Mouse (Mus musculus): ENCODE data around the gene Dnaja2.

The Dnaja2 gene

DNA sequence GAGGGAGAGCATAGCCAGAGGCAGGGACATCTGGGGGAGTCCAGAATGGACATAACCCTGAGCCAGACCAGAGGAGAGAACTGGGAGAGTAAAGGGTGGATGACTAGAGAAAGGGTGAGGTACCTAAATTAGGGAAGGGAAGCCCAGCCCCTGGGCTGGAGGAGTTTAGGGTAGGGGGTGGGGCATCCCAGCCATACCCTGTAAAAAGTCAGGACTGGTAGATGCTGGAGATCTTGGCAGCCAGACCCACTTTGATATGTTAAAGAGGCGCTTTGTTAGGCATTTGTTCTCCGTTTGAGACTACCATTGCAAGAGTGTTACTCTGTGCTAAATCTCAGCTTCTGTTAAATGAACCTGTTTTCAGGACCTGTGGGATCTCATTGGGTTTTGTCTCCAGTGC is 56.6 kb downstream of the Dnaja2 start:
- DNase-seq, result no peak

DNA sequence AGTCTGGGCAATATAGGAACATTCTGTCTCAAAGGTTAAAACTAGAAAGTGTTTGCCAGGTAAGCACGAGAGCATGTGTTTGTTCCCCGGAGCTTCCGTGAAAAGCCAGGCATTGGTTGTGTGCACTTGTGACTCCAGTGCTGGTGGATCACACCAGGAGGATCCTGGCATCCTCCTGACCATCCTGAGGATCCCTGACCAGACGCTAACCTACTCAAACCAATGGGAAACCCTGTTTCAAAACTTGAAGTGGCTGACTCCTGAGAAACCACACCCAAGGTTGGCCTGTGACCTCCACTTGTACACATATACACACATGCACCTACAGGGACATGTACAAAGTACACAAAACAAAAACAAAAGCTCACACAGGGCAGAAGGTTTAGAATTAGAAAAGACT is 58.4 kb downstream of the Dnaja2 start:
- DNase-seq, result no peak

DNA sequence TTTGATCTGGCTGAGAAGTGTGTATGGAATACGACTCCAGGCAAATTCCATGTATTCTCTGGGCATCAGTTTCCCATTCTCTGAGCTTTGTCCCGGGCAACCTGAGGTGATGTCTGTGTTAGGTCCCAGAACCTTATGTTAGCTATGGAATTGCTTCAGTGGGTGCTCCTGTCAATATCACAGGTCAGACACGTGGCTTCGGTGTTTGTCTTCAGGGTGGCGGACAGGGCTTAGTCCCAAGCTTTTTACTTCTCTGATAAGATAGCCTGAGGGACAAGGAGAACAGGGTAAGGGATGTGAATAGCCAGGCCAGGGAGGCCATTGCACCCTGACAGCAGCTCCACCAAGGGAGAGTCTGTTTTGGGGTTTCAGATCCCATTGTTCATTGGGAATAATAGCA is 59.0 kb downstream of the Dnaja2 start:
- DNase-seq, result no peak

GRCm38 (mm10) chr8:85492940-85493931 is 61.9 kb downstream of the Dnaja2 start:
- peak in 1 of 2 experiments; percentile 57 for DNase-seq

- DNase-seq, result peak; percentile 94 to 97
Observed at GRCm38 (mm10) chr8:85492125-85492875, 62.8 kb downstream of the Dnaja2 start, which contains the start of gene Gpt2. Gene Gpt2, plus strand, starts transcription at chr8:85492576.

DNA sequence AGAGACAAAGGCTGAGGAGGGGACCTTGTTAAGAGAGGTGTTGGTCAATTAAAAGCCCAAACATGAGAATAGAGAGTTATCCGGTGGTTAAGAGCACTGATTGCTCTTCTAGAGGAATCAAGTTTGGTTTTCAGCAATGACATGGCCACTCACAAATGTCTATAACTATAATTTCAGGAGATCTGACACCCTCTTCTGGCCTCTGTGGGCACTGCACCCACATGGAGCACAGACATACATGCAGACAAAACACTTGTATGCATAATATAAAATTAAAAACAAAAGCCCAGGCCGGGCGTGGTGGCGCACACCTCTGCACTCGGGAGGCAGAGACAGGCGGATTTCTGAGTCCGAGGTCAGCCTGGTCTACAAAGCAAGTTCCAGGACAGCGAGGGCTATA is 65.6 kb downstream of the Dnaja2 start:
- DNase-seq, result no peak

DNA sequence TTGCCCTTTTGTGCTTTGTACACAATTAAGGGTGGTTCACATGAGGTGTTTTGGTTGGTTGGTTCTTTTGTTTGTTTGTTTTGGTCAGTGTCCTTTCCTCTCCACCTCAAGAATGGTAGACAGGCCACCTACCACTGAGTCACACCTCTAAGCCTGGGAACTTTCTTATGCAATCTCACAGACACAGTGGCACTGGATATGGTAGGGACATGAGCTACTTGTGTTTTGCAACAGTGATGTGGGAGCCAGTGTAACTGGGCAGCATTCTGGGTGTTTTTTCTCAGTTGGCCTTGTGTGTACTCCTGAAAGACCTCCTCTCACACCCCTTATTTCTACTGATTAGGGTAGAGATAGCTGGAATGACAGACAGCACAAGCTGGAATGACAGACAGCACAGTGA is 66.5 kb downstream of the Dnaja2 start:
- no peak for DNase-seq

GRCm38 (mm10) chr8:85487906-85488620 is 67.1 kb downstream of the Dnaja2 start:
- no peak for DNase-seq
